Mouse (Mus musculus): ENCODE measurements around the gene Mfsd11.
A peak's percentile ranks its signal among the peaks of the same experiment; 100 is the strongest.

Gene Mfsd11

DNA sequence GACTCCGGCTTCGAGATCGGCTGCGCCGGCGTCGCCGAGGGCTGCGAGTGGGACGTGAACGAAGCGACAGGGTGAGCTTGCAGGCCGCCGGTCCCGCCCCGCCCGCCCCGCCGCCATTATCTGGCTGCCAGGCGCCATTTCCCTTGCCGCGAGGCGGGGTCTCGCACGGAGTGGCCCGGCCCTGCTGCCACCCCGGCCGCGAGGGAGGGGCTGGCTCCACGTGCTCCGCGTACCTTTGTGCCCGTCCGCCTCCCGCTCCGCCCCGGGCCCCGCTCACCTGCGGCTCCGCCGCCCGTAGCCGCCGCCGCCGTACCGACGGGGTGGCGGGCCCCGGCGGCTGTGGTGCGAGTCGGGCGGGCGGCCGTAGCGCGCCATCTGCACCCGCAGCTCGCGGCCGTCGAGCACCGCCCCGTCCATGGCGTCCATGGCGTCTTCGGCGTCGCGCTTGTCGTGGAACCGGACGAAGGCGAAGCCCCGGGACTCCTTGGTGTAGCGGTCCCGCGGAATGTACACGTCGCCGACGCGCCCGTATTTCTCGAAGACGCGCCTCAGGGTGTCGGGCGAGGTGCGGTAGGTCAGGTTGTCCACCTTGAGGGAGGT, at the start of gene Mfsd11:
TSS of gene Mfsd11 (plus strand) at position 150 of the 600 bp plus-strand sequence.
- peak; percentile 84 for DNase-seq

- no peak for DNase-seq
These were observed 49.5 kb upstream of the Mfsd11 start for GRCm38 (mm10) chr11:116802709-116803108.

DNA sequence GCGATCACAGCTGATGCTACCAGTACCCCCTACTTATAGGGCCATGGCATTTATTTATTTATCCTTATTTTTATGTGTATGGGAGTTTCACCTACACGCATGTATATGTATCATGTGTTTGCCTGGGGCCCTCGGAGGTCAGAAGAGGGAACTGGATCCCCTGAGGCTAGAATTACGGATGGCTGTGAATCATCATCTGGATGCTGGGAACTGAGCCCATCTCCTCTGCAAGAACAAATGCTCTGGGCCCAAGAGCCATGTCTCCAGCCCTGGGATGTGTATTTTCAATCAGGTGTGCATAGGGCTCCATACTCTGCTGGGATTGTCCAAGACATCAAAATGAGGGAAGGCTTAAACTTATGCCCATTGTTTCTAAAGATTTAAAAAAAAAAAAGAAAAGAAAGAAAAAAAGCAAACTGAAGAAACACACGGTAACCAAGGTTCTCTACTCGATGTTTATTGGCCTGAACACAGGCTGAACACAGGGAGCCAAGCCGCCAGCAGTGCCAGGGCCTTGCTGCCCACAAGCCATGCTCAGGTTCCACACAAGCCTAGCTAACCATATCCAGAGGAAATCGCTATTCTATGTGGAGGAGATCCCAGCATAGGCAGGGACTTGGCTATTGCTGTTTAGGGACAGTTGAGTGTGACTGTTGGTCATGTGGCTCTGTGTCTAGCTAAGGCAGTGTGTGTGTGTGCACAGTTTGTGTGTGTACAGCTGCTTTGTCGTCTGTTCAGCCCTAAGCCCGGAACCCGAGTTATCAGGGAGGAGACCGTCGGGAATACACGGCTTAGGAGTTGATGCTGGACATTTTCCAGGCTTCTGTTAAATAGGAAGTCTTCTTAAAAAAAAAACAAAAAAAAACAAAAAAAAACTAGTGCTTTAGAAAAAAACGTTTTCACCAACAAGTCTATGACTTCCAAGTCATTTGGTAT, 45.8 kb upstream of the Mfsd11 start:
- DNase-seq, result no peak

GRCm38 (mm10) chr11:116807116-116807515, 45.1 kb upstream of the Mfsd11 start:
- no peak for DNase-seq

DNA sequence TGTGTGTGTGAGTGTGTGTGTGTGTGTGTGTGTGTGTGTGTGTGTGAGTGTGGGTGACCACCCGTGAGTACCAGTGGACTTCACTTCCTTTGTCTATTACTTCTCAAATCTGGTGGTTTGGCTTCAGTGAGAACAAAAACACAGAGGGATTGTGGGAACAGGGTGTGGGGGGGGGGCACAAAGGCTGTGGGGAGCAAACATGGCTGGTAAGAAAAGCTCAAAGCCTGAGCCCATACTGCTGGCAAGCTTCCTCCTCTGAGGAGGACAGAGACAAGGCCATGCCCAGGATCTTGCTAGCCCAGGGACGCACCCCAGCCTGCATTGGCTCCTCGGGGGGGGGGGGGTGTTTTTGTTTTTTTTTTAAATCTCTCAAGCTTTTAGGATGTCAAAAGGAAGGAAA, 44.7 kb upstream of the Mfsd11 start:
- DNase-seq, result no peak

DNA sequence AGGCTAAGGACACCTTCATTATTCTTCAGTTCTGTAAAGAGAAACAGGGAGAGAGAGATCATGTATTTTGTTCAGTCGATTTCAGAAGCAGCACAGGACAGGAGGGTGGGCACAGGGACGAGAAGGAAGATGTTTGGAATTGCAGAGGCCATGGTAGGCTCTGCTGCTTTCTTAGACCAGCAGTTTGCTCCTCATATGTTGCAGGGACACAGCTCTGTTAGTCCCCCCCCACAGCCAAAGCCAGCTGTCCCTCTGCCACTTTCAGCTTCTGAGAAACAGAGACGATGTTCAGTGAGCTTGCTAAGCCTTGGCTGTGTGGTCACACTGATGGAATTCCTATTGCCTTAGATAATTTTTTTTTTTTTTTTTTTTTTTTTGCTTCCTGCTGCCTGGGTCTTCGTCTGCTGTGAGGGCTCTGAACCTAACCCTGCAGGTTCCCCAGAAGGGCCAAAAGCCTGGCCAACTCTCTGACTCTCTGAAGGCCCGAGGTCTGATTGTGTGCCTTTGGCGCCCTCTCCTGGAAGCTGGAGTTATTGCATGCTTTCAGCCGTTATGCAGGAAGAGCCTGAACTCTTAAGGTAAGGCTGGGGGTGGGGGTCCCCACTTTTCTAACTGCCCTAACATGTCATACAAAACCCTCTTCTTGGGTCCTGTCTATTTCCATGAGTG, 44.2 kb upstream of the Mfsd11 start:
- DNase-seq, result peak; percentile 71

DNA sequence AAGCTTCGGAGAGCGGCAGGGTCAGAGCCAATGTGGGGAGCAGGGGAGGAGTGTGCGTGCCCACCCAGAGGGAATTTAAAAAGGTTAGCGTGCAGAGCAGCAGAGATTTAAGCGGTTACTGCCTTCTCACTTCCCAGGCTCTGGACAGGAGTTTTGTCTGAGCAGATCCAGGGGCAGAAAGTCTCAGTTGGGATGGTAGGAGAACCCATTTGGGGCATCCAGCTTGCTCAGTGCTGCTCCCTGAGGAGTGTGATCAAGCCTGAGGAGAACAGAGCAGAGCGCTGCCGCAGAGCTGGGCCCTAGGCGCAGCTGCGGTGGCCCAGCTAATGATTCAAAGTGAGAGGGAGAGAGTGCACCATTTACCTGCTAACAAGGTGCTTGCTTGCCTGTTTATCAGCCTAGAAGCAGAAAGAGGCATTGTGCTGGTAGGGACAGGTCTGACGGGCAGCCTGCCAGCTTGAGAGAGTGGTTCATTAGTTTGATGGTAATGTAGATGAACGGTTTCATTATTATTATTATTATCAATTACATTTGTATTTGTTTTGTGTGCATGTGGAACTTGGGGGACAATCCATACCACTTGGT, 43.3 kb upstream of the Mfsd11 start:
- DNase-seq, result no peak

GRCm38 (mm10) chr11:116809520-116809919, 42.7 kb upstream of the Mfsd11 start:
- no peak for DNase-seq

GRCm38 (mm10) chr11:116810528-116810927, 41.7 kb upstream of the Mfsd11 start:
- no peak for DNase-seq

DNA sequence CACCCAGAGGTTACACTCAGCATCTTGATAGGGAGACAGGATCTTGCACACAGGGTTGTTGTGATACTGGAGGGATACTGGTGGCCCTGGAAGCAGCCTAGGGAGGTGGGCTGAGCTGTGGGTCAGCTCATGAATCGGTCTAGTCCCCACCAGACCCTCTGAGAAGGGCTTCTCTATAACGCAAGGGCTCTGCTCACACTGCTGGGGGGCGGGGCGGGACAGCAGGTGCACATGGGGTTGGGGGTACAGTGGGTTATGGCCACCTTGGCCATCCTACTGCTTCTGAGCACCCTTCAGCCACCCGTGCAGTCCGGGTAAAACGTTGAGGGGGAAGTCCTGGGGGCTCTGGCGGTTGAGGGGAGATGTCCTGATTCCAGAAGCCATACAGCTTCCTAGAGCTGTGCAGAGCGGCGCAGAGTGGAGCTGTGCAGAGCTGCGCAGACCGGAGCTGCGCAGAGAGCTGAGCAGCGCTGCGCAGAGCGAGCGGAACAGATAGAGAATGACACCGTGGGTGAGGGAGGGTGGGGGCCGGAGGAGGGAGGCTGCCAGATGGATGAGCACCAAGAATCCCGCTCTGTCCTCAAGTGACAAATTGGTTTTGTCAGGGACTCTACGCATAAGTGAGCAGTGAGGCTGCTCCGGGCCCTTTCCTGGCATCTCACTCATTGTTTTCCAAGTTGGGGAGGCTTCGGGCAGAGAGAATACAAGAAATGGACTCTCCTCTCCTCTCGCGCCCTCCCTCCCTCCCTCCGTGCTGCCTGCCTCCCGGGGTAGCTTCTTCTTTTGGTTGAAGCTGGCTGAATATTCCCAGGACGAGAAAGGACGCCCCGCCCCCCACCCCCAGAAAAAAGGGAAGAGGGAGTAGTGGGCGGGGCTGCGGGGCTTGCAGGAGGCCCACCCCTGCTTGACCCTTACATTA, 41.0 kb upstream of the Mfsd11 start:
- peak; percentile 83 for DNase-seq

DNA sequence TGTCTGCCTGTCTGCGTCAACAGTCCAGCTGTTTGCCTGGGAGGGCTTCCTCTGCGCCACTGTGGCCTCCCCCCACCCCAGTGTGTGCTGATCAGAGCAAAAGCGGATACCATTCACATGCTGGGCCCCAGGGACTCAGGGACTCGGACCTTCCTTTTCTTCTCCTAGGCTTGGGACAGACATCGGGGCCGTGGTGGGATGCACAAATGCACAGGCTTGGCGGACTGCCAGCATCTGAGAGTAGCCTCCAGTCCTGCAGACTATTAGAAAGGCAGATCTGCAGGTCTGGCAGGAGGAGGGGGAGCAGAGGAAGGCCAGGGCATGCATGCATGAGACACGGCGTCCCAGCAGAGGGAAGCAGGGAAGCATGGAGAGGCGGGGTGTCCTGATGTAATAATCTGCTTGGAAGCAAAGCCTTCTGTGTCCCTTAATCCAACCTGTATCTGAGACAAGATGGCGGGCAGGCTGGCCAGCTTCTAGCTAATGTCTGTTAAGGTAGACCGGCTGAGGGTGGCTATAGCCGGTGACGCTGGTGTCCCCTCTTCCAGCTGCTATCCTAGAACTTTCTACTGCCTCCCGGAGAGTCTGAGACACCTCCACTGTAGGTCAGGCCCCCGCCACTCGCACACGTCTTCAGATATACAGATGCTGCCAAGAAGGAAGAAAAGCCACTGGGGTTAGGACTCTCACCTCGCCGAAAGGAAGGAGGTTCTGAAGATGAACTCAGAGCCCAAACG, 39.3 kb upstream of the Mfsd11 start:
- DNase-seq, result no peak

DNA sequence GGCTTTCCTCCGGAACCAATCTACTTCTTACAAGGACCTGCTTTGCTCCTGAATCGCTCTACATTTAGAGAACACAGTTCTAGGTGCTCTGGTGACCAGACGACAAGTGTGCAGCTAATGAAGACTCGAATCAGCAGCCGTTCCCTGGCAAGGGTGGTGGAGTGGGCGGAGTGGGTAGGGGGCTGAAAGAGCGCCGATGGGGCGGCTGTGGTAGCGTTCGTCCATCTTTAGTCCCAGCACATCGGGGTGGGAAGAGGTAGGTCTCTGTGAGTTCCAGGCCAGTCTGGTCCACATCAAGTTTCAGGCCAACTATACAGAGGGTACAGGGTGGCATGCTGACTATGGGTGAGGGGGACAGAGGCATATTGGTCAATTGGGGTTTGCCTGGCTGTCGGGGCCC, 38.6 kb upstream of the Mfsd11 start:
- DNase-seq, result no peak

DNA sequence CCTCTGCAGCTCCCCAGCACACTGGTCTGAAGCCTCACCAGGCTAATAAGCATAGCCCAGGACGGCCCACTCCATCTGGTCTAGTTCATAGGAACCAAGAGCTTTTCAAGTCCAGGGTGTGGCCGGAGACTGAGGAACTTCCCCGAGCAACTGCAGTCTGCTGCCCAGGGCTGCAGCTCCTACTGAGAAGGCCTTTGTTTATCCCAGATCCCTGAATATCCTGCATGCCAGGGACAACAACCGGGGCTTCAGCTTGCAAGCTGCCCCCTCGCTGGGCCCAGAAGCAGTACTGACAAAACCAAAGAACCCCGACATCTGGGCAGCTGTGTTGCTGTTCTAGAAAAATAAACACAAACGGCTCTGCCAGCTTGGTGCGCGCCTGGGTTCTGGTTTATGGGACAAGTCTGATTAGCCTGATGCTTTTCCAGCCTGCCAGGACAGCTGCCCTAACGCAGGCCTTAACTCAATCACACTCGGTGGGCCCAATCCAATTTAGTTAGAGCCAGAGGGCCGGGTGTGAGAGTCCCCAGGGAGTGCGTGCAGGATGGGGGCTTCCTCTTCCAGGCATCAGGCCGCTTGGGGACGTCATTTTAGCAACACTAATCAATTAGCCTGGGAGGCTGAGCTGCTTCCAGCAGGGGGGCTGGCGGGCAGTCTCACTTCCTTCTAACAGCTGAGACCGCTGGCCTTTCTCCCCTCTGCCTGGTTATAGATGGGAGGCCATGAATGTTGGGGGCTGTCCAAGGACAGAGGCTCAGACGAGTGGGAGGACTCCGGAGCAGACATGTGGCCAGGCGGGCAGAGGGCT, 38.0 kb upstream of the Mfsd11 start:
- DNase-seq, result no peak

DNA sequence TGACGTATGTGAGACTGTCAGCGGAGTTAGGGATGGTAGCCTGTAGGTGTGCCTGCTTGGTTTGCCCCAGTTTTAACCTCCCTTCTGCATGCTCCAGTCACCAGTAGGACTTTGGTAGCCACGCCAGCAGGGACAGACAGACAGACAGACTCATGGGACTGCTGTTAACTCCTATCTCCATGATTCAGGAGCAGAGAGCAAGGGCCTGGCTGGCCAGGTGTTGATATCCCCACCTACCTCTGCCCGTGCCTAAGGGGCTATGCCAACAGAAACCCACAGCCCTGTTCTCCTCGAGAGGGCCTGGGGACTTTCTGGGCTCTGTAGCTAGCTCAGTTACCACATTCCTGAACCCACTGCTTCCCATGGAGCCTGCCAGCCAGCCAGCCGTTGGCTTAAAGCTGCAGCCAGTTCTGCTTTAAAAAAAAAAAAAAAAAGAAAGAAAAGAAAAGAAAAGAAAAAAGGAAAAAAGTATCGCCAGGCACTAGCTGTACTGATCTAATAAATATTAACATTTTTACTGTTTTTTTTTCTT, 37.3 kb upstream of the Mfsd11 start:
- no peak for DNase-seq

GRCm38 (mm10) chr11:116816769-116817168, 35.5 kb upstream of the Mfsd11 start:
- DNase-seq, result no peak

GRCm38 (mm10) chr11:116817567-116817966, 34.7 kb upstream of the Mfsd11 start:
- DNase-seq, result no peak

DNA sequence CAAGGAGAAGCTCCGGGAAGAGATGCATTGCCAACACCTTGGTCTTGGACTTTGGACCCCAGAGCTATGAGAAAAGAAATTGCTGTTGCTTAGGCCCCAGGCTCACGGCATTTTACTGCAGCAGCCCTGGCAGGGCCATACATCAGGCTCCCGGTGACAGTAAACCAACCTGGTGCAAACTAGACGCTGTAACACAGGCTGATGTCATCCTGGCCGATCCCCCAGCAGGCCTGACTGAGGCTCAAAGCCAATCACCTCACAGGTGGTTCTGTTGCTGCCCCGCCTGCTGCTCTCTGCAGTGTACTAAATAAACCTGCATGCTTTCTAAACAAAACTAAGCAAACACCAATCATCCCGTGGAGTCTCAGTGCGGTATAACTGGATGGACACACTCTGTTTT, 33.5 kb upstream of the Mfsd11 start:
- no peak for DNase-seq

GRCm38 (mm10) chr11:116819932-116820593, 32.2 kb upstream of the Mfsd11 start:
- no peak for DNase-seq

- DNase-seq, result no peak
These were observed 30.9 kb upstream of the Mfsd11 start for GRCm38 (mm10) chr11:116821057-116821940.

All from right cerebral cortex, postnatal 25 days (tissue).